Mouse (Mus musculus) kidney, adult 2 months (tissue): ENCODE measurements around the gene Gm14326.
"Not testable (repeated sequence)": the region's sequence is repeated elsewhere in the genome, so short reads cannot be mapped to it uniquely, and the experiment has no call there.

Experiments used
- CTCF ChIP-seq: fragments of 200-500 bp; conservative IDR thresholded peaks from 2 replicates; pipeline ENCODE4 v1.5.1; 2011; ENCODE audit warnings: low read depth, mild to moderate bottlenecking, control low read depth, low read length, moderate library complexity, mixed read lengths; ENCODE audit not compliant: insufficient read depth, insufficient read length
- POLR2A ChIP-seq: fragments of 200-500 bp; IDR thresholded peaks from one replicate; pipeline ENCODE4 v1.6.1; 2011; ENCODE audit warnings: low read depth, low read length, control low read depth

DNA sequence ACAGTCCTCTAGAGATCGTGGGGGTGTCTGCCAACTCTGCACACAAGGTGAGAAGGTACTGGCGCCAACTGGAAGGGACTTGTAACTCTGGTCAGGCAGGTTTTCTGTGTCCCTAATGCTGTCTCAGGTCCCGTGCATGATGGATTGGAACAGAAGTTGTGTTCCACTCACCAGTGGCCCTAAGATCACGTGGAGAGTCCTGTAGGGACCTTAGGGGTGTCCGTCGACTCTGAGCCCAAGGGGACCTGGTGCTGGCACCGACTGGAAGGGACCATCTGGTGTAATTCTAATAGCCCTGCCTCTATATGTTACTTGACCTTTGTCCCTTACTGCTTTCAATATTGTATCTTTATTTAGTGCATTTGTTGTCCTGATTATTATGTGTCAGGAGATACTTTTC lies 17.7 kb upstream of the Gm14326 start:
- TF ChIP-seq CTCF, POLR2A: not testable (repeated sequence)
